Mouse (Mus musculus) forebrain, embryonic 14.5 days (tissue): ENCODE results near the gene Tnfrsf13b. TPM values are rescaled to one million over a fixed set of nuclear protein-coding genes. Genes with fewer than 3 reads are reported as not detected.
"Not testable (repeated sequence)": the region's sequence is repeated elsewhere in the genome, so short reads cannot be mapped to it uniquely, and the experiment has no call there.

ENCODE experiments used
- ATAC-seq: fragments of 200-750 bp; cut with Nextera tagmentation; 2 replicates; pipeline ENCODE4 v1.8.0; 2017; ENCODE audit warnings: mild to moderate bottlenecking, moderate library complexity
- DNase-seq: peaks from one replicate; pipeline ENCODE4 v3.0.0-alpha.2; 2015; ENCODE audit warnings: low spot score
- H3K27ac ChIP-seq: fragments of 300-500 bp; sonication (generic); 2 replicates; pipeline ENCODE4 v1.5.1; 2014; ENCODE audit warnings: low read depth, mild to moderate bottlenecking, control low read depth, low read length, moderate library complexity
- H3K27me3 ChIP-seq: fragments of 300-500 bp; sonication (generic); replicated peaks from 2 replicates; pipeline ENCODE4 v1.6.1; 2014; ENCODE audit warnings: low read length, control low read depth, mixed read lengths; ENCODE audit not compliant: control insufficient read depth, insufficient read depth
- H3K36me3 ChIP-seq: fragments of 300-500 bp; sonication (generic); 2 replicates; pipeline ENCODE4 v1.6.1; 2014; ENCODE audit warnings: low read length, control low read depth; ENCODE audit not compliant: control insufficient read depth, insufficient read depth
- H3K4me1 ChIP-seq: fragments of 300-500 bp; sonication (generic); 2 replicates; pipeline ENCODE4 v1.6.1; 2014; ENCODE audit warnings: antibody characterized with exemption, low read length, control low read depth; ENCODE audit not compliant: control insufficient read depth, insufficient read depth
- H3K4me2 ChIP-seq: fragments of 300-500 bp; sonication (generic); 2 replicates; pipeline ENCODE4 v1.6.1; 2014; ENCODE audit warnings: mild to moderate bottlenecking, control low read depth, low read length
- H3K4me3 ChIP-seq: fragments of 300-500 bp; sonication (generic); 2 replicates; pipeline ENCODE4 v1.5.1; 2014; ENCODE audit warnings: low read depth, low read length, control low read depth
- H3K9ac ChIP-seq: fragments of 300-500 bp; sonication (generic); 2 replicates; pipeline ENCODE4 v1.6.1; 2014; ENCODE audit warnings: mild to moderate bottlenecking, low read length, control low read depth, moderate library complexity
- H3K9me3 ChIP-seq: fragments of 300-500 bp; sonication (generic); replicated peaks from 2 replicates; pipeline ENCODE4 v1.6.1; 2016; ENCODE audit warnings: low read length, control low read depth, mixed read lengths; ENCODE audit not compliant: control insufficient read depth
- WGBS: fragments of 180-500 bp; shearing (Covaris S2); extraction: QIAGEN DNeasy Blood & Tissue Kit; methylation state at CpG from one replicate; pipeline ENCODE4 v1.1.7; 2014; 5-methylcytosine and 5-hydroxymethylcytosine counted together
- polyA plus RNA-seq: library from polyadenylated mRNA; unstranded; fragments of >200 nt; fragmentation: Nextera tagmentation; extraction: Ambion mirVana; gene quantifications from 2 replicates; pipeline ENCODE4 v1.2.1, GENCODE M21; 2014

The Tnfrsf13b gene
- polyA plus RNA-seq, 1 experiment from 2014 or later, result 1.2 TPM

DNA sequence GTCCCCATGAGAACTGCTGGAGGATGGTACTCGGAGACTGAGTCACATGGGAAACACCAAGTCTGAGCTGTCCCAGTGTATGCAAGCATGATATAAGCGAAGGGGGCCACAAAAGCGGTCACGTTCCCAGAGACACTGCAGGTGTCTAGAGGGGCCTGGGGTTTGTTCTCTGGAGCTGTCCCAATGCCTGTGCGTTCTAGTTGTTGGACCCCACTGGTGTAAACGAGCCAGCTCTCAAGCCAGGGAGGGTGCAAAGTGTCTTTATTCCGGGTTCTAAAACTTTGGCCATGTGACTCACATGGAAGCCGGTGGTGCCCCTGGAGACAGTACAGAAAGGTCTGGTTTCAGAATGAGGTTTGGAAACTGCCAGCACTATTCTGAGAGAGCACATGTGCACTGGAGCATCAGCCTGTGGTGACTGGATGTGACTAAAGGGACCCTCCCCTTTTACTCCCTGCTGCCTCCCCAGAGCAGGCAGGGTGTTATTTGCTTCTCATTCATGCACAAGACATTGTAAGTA, 3.7 kb upstream of the Tnfrsf13b start:
- H3K4me3 ChIP-seq, result no peak overlapping the region
- no peaks in the 10 kb centered on the region for H3K27me3 ChIP-seq
- H3K27ac ChIP-seq, result no peak overlapping the region
- ATAC-seq (no peak), DNase-seq (no peak)
- no peaks in the 10 kb centered on the region for H3K4me1 ChIP-seq
- H3K9ac ChIP-seq, result no peak overlapping the region
- H3K4me2 ChIP-seq, result no peak overlapping the region
- no peaks in the 10 kb centered on the region; the same call in 1 of the 2 replicates for H3K9me3 ChIP-seq
- 87% methylated on average over 8 of the region's 8 CpGs for WGBS
- no peaks in the 10 kb centered on the region for H3K36me3 ChIP-seq

DNA sequence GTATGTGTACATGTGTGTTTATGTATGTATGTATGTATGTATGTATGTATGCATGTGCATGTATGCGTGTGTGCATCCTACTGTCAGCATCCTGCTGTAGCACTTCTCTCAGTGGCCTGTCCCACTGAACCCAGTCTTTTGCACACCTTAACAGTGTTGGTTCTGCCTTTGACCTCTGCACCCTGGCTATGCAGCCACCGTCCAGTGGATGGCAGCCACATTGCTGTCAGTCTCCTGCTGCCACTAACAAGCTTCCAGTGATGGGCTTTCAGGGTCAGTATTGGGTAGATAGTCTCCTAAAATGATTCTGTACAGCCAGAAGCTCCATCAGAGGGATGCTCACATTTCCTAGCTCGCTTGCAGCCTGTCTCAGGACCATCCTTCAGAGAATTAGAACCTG, 2.7 kb upstream of the Tnfrsf13b start:
- no peaks in the 10 kb centered on the region for H3K9me3 ChIP-seq
- no peak overlapping the region for H3K9ac ChIP-seq
- no peaks in the 10 kb centered on the region for H3K36me3 ChIP-seq
- no peak overlapping the region for H3K4me2 ChIP-seq
- WGBS, result 78% methylated on average over 3 of the region's 3 CpGs
- ATAC-seq, result no peak
- no peak overlapping the region for H3K4me3 ChIP-seq
- H3K27me3 ChIP-seq, result no peaks in the 10 kb centered on the region
- no peaks in the 10 kb centered on the region for H3K4me1 ChIP-seq
- no peak for DNase-seq
- no peak overlapping the region for H3K27ac ChIP-seq

DNA sequence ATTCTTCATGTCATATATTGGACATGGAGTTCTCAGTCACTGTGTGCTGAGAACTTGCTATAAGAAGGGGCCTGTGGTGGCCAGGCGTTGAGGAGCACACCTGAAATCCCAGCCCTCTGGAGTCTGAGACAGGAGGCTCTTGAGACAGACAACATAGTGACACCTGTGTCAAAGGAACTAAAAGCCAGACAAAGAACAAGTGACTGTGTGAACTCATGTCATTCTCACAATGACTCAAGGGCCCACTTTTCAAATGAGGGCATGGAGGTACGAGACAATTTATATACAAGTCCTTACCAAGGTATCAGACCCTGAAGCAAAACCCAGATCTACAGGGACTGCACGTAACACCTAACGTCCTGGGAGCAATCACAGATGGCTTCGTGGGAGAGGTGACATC, 585 bp upstream of the Tnfrsf13b start:
- Histone ChIP-seq H3K36me3 (no peaks in the 10 kb centered on the region), H3K9ac (no peak overlapping the region), H3K9me3 (no peaks in the 10 kb centered on the region), H3K4me3 (no peak overlapping the region), H3K4me2 (no peak overlapping the region), H3K27me3 (no peaks in the 10 kb centered on the region), H3K4me1 (no peaks in the 10 kb centered on the region), H3K27ac (no peak overlapping the region)
- no peak for DNase-seq
- no peak for ATAC-seq
- 82% methylated on average over 5 of the region's 5 CpGs for WGBS

DNA sequence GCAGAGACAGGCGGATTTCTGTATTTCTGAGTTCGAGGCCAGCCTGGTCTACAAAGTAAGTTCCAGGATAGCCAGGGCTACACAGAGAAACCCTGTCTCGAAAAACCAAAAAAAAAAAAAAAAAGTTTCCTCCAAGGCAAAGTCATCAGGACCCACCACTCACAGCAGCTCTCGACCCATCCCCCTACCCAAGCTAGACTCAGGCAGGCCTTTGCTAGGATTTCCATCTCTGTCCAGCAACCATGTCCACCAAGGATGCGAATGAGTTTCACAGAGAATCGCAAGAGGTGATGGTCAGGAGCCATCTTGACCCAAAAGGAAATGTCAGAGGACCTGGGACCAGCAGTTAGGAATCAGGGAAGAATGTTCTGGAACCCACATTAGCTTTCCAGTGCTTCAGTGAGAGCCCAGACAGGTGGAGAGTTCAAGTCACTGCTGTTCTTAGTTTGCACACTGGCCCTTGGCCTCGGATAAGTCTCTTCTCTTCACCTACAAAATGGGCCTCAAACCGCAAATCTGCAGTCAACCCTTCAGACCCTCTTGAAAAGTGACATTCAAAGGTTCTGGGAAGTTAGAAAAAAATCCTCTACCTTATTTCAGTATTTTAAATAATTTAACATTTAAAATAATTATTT, 983 bp downstream of the Tnfrsf13b start:
- Histone ChIP-seq H3K4me1 (no peaks in the 10 kb centered on the region), H3K4me2 (no peak overlapping the region), H3K27ac (no peak overlapping the region), H3K4me3 (no peak overlapping the region), H3K9me3 (no peaks in the 10 kb centered on the region), H3K27me3 (no peaks in the 10 kb centered on the region), H3K36me3 (no peaks in the 10 kb centered on the region), H3K9ac (no peak overlapping the region)
- ATAC-seq (no peak), DNase-seq (no peak)
- 90% methylated on average over 8 of the region's 8 CpGs for WGBS

DNA sequence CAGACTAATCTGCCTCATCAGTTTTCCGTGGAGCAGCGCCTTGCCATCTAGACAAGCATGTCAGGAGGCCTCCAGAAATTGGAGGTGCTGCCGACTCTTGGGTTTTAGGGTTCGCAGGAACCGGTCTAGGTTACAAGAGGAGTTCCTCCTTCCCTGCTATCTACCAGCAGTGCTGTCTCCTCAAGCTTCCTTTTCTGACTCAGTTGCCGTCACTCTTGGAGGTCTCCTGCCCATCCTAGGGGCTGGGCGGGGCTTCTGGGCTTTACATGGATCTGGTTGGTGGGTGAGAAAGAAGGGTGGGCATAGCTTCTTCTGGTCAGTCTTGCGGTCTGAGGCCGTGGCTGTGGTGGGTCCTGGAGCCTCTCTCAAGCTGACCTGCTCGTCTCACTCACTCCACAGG, 2.8 kb downstream of the Tnfrsf13b start:
- Histone ChIP-seq H3K4me3 (no peak overlapping the region), H3K27ac (no peak overlapping the region), H3K4me2 (no peak overlapping the region), H3K9ac (no peak overlapping the region), H3K36me3 (no peaks in the 10 kb centered on the region), H3K27me3 (no peaks in the 10 kb centered on the region), H3K9me3 (no peaks in the 10 kb centered on the region), H3K4me1 (no peaks in the 10 kb centered on the region)
- WGBS, result 54% methylated on average over 10 of the region's 10 CpGs
- DNase-seq (no peak), ATAC-seq (no peak)

DNA sequence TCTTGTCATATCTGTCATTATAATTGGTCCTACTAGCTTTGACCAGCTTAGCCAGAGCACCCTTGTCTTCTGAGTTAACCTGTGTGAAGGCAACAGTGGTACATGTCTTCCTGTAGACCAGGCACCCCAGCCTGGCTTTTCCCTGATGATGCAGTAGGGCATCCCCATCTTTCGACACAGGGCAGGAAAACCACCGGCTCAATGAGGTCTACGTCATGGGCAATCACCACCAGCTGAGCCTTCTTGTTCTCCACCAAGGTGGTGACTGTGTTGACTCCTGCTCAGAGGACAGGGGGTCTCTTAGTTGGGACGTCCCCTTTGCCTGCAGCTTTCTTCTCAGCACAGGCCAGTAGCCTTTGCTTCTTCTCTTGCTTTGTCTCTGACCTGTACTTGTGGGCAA, 4.1 kb downstream of the Tnfrsf13b start:
- H3K27me3 ChIP-seq, H3K27ac ChIP-seq, ATAC-seq, H3K4me1 ChIP-seq, H3K4me3 ChIP-seq, H3K36me3 ChIP-seq, H3K4me2 ChIP-seq, H3K9me3 ChIP-seq, DNase-seq, H3K9ac ChIP-seq: not testable (repeated sequence)
- 85% methylated on average over 4 of the region's 4 CpGs for WGBS

DNA sequence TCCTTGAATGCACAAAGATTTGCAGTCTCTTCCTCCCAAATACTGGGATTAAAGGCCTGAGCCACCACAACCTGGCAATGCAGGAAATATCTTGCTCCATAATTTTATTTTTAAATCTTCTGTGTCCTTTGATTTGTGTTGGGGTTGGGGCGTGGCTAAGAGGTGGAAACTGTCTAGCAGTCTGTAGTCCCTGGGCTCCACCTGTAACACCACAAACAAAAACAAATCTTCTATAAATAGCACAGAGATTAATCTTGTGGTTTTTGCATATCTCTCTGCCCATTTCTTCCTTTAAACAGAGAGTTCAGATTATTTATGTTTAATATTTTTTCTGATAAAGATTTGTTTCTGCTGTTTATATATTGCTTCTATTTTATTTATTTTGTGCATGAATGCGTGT, 6.4 kb downstream of the Tnfrsf13b start:
- H3K27me3 ChIP-seq, result no peaks in the 10 kb centered on the region
- 88% methylated on average over 2 of the region's 2 CpGs for WGBS
- no peak overlapping the region for H3K9ac ChIP-seq
- H3K36me3 ChIP-seq, result no peaks in the 10 kb centered on the region
- H3K9me3 ChIP-seq, result no peaks in the 10 kb centered on the region
- no peak for ATAC-seq
- DNase-seq, result no peak
- no peak overlapping the region for H3K4me2 ChIP-seq
- H3K27ac ChIP-seq, result no peak overlapping the region
- no peaks in the 10 kb centered on the region for H3K4me1 ChIP-seq
- no peak overlapping the region for H3K4me3 ChIP-seq

DNA sequence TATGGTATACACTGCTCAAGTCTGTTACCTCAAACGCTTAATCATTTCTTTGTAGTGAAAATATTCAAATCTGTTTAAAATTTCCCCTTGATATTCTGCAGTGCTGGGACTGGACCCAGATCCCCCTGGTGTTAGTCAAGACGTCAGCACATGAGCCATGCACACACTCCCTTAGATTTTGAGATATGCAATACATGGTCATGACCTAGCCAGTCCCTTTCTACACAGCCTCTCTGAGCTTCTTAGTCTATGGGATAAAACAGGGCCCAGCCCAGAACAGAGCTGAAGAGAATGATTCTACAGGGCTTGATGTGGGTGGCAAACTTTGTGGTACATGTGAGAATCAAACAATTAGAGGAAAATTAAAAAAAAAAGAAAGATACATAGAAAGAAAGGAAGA, 15.1 kb downstream of the Tnfrsf13b start:
- Histone ChIP-seq H3K4me1 (no peaks in the 10 kb centered on the region), H3K27me3 (no peaks in the 10 kb centered on the region), H3K9me3 (no peaks in the 10 kb centered on the region), H3K9ac (no peak overlapping the region), H3K4me3 (no peak overlapping the region), H3K36me3 (no peaks in the 10 kb centered on the region), H3K27ac (no peak overlapping the region), H3K4me2 (no peak overlapping the region)
- DNase-seq (no peak), ATAC-seq (no peak)
- WGBS, result 82% methylated on average over 2 of the region's 2 CpGs

DNA sequence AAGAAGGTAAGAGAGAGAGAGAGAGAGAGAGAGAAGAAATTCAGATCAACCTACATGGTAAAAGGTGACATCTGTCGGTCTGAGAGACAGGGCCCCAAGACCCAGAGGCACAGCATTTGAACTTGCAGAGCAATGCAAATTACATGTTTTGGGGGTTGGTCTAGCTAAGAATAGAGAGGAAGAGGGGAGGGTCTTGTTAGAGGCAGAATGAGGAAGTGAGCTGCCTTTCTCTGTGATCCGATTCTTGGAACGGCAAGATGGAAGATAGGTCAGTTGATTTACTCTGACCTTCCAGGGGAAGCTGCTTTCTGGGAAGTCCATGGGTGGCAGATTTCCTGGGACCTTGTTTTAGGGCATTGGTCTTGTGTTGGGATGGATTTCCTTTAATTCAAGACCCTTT, 15.7 kb downstream of the Tnfrsf13b start:
- WGBS, result 88% methylated on average over 3 of the region's 3 CpGs
- no peak for DNase-seq
- no peaks in the 10 kb centered on the region for H3K36me3 ChIP-seq
- no peak for ATAC-seq
- H3K4me2 ChIP-seq, result no peak overlapping the region
- H3K4me1 ChIP-seq, result peaks cover 3% of the 10 kb centered on the region; the same call in 1 of the 2 replicates
- H3K27ac ChIP-seq, result no peak overlapping the region
- H3K27me3 ChIP-seq, result no peaks in the 10 kb centered on the region
- no peaks in the 10 kb centered on the region for H3K9me3 ChIP-seq
- H3K9ac ChIP-seq, result no peak overlapping the region
- no peak overlapping the region for H3K4me3 ChIP-seq
